Mouse (Mus musculus): ENCODE measurements around the gene Plekha8.

DNA sequence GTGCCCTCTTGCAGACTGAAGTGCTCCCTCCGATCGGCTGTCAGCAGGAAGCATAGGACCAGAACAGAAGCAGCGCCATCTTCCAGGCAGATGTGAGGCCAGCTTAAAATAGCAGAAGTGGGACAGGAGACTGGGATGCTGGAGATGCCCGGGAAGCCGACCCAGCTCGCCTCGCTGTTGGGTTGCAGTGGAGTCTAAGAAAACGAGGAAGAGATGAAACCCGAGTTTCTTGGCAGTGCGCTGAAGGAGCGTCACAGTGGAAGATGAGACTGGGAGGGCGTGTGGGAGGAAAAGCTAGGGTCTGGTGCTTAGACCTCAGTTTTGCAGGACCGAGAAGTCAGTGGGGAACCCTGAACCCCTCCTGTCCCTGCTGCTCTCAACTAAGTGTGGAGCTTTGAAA is 95.9 kb downstream of the Plekha8 start:
- TF ChIP-seq CTCF (IDR thresholded peaks at IDR 0.05; ENCODE audit: extremely low read depth, insufficient read depth, insufficient read length, insufficient replicate concordance) (no peak), POLR2A (IDR thresholded peaks at IDR 0.05; ENCODE audit: low read depth, low read length) (no peak)

Measured in spleen, adult 2 months (tissue).